Mouse (Mus musculus) gastrocnemius, postnatal 10 days (tissue): ENCODE measurements at regions not wholly inside any gene's neighbourhood (a gene's known extent, or its start where the extent isn't known, plus 50 kb on each side); places are given as distances from the start of the nearest gene placed in this dataset.
"Not testable (repeated sequence)": the region's sequence is repeated elsewhere in the genome, so short reads cannot be mapped to it uniquely, and the experiment has no call there.

Experiments
- DNase-seq: peaks from one replicate; pipeline ENCODE4 v3.0.0; 2021; ENCODE audit warnings: mixed read lengths

DNA sequence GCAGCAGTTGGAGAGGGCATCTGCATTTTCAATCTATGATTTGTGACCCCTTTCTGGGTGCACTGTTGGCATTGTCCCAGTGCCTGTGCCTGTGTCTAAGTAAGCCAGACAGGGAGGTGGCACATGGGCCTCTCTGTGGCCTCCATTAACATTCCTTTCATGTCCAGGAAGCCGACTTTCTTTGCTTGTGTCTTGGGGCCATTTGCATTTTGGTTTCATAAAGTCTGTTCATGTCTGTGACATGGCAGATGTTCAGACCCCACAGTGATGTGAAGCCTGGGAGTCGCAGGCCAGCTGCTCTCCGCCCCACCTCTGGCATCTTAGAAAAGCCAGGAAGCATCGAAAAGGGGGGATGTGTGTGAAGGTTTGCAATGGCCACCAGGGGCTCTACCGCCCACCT, 153.1 kb downstream of the Kif26a start:
- no peak for DNase-seq

DNA sequence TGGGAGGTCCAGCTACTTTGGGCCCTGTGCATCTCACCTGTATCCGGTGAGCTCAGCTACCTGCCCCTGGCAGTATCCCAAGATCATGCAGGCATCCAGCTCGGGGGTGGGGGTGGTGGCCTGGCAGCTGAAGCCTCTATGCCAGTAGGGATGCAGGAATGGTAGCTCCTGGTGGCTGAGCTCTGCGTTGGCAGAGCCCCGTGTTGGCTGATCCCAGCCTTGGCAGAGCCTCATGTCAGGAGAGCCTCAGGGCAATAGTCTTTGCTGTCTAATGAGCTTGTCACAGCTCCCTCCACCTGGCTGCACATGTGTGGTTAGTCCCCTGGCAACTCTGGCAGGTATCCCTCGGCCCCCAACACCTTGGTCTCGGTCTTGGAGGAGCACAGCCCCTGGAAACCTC, 153.6 kb downstream of the Kif26a start:
- DNase-seq: no peak

- DNase-seq: no peak
These were observed 154.1 kb downstream of the Kif26a start for GRCm38 (mm10) chr12:112300125-112300524.

GRCm38 (mm10) chr12:112301411-112301891, 155.4 kb downstream of the Kif26a start:
- DNase-seq: no peak

DNA sequence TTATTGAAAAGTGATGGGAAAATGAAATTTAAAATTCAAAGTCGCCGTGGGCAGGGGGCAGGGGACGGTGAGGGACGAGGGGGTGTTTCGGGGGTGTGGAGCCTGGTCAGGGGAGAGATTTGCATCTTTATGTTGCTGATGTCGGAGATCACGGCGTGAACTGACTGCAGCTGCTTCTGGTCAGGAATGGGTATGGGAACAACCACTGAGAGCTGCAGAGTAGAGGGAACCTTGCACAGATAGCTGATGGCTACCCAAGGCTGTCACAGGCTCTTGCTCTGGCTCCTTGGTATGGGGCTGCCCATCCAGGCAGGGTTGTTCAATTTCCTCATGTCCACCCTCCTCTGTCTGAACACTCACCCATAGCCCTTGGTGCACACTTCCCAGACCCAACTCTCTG, 155.9 kb downstream of the Kif26a start:
- DNase-seq: no peak

- DNase-seq: no peak
These were observed 160.2 kb downstream of the Kif26a start for GRCm38 (mm10) chr12:112306208-112306607.

DNA sequence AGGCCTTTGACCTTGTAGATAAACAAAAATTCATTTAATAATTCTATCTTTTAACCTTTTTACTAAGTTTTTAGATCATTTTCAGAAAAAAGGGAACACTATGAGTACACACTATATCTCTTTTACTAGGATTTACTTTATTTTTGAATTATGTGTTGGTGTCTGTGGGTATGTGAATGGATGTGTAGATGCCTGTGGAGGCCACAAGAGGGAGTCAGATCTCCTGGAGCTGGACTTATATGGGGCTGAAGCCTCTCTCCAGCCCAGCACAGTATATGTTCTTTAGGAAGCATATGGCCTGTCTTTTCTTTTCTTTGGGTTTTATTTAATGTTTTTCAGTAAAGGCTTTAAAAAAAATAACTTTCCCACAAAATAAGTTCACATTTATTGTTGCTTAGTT, 162.0 kb downstream of the Kif26a start:
- no peak for DNase-seq

GRCm38 (mm10) chr12:112309096-112309495, 163.1 kb downstream of the Kif26a start:
- DNase-seq: not testable (repeated sequence)

- DNase-seq: no peak
These were observed 163.8 kb downstream of the Kif26a start for GRCm38 (mm10) chr12:112309781-112310180.

GRCm38 (mm10) chr12:112310661-112311060, 164.7 kb downstream of the Kif26a start:
- DNase-seq: no peak

- no peak for DNase-seq
These were observed 168.8 kb downstream of the Kif26a start for GRCm38 (mm10) chr12:112314781-112315180.

DNA sequence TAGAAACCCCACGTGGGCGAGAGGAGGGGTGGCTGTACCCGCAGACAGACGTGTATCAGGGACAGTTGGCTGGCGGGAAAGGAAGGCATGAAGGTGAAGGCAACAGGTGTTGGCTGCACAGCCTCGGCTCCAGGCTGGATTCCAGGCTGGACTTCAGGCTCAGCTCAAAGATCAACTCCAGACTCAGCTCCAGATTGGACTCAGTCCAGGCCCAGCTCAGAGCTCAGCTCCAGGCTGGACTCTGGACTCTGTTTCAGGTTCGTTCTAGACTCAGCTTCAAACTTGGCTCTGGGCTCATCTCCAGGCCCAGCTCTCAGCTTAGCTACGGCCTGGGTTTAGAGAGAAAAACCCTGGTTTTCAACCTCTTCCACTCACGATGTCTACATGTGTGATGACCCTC, 171.2 kb downstream of the Kif26a start:
- DNase-seq: no peak

GRCm38 (mm10) chr12:112318461-112318860, 170.8 kb upstream of the A530016L24Rik start:
- no peak for DNase-seq

DNA sequence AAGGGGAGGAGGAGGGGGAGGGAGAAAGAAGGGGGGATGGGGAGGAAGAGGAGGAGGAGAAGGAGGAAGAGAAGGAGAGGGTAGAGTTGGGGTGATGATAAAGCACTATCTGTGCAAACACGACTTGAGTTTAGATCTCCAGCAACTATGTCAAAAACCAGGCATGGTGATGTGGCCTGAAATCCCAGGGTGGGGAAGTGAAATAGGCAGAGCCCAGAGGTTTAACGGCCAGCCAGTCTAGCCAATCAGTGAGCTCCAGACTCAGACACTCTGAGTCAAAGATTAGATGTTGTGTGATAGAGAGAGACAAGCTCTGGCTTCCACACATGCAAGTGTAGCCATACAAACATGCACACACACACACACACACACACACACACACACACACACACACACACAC, 167.1 kb upstream of the A530016L24Rik start:
- DNase-seq: no peak

GRCm38 (mm10) chr12:112327411-112327810, 161.8 kb upstream of the A530016L24Rik start:
- no peak for DNase-seq

DNA sequence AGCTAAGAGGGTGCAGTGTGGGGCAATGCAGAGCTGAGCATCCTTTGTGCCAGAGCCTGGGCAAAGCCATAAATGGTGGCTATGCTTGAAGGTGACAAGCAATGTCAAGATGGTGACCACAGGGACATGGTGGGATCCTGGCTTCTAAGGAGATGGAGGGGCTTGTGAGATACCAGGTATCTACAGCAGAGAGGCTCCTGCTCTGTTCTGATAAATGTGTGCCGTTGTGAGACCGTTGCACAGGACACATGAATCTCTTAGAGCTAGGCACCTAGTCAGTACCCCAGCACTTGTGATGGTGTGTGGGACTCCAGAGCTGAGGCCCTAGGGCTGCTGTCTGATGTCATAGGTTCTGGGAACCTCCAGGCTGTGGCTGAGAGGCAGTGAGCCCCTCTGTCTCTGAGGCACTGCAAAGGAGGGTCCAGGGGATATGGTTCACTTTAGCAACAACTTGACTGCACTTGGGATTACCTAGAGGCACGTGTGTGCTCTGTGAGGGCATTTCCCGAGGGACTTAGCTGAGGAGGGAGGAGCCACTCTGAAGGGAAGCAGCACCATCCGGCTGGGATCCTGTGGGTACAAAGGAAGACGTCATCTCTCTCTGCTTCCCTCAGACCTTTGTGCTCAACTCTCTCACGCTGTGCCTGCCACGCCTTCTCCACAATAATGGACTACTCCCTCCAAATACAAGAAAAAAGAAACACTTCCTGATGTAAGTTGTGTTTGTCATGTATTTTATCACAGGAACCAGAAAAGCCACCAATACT, 160.3 kb upstream of the A530016L24Rik start:
- DNase-seq: no peak

GRCm38 (mm10) chr12:112329701-112330301, 159.4 kb upstream of the A530016L24Rik start:
- no peak for DNase-seq

GRCm38 (mm10) chr12:112330557-112330956, 158.7 kb upstream of the A530016L24Rik start:
- no peak for DNase-seq

GRCm38 (mm10) chr12:112331061-112331460, 158.2 kb upstream of the A530016L24Rik start:
- no peak for DNase-seq

DNA sequence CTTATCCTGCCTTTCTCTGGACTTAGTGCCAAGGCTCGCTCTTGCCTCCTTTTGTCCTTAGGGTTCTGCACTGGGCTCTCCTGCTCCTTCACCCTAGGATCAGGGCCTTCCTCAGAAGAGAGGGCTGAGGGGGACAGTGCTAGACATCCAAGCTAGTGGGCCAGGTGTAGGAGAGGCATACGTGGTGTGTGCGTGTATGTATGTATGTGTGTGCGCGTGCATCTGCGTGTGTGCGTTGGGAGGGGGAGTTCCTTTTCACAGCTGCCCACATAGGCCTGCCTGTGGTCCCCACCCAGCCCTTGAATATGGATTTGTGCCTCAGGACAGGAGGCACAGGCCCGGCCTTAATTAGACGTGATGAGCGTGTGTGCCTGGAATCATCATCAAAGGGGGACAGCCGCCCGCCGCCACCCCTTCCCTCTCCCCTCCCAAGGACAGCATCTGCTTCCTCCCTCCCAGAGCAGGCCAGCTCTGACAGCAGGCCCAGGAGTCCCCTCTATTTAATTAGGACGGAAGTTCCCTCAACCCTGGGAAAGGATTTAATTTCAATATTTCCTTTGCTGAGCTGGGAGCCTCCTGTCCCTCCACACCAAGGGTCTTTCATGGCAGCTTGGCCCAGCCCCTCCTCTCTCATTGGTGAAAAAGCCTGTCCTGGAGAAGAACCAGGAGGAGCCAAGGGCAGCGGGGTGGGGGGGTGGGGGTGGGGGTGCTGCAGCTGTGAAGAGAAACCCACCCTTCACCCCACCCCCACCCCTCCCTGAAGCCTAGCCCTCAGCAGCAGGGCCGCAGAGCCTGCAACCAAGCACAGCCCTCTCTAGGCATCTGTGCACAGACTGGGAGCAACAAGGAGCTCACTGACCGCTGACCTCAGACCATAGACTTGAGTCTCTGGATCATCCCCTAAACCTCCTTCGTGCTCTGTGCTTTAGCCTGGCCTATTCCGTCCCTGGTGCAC, 155.8 kb upstream of the A530016L24Rik start:
- DNase-seq: no peak

GRCm38 (mm10) chr12:112334106-112334855, 155.0 kb upstream of the A530016L24Rik start:
- DNase-seq: no peak

DNA sequence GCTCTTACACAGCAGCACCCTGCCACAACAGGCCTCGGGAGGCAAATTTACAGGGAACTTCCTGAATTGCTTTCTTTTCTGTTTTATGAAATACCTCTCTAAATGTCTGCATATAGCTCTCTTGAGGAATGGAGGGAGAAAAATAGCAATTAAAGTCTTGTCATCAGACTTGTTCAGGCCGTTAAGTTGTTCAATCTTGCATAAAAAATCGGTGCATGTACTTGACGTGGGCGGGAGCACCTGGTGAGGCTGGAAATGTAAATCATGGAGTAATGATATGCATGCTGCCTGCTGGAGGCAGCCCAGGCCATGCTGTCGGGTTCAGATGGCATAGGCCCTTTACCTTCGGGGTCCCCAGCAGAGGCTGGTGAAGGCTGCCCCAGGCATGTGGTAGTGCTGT, 153.6 kb upstream of the A530016L24Rik start:
- DNase-seq: no peak
